Mouse (Mus musculus) intestine, postnatal 0 days (tissue): ENCODE data around the gene Cand1. TPM values are rescaled to one million over a fixed set of nuclear protein-coding genes. Genes with fewer than 3 reads are reported as not detected.

Source experiments
- ATAC-seq: fragments of 200-750 bp; cut with Nextera tagmentation; 2 replicates; pipeline ENCODE4 v1.8.0; 2017; ENCODE audit warnings: mild to moderate bottlenecking, moderate TSS enrichment, moderate library complexity
- H3K27ac ChIP-seq: fragments of 300-500 bp; sonication (generic); 2 replicates; pipeline ENCODE4 v1.5.1; 2014; ENCODE audit warnings: mild to moderate bottlenecking, low read depth, low read length, moderate library complexity
- H3K27me3 ChIP-seq: fragments of 300-500 bp; sonication (generic); replicated peaks from 2 replicates; pipeline ENCODE4 v1.6.1; 2014; ENCODE audit warnings: low read length, mixed read lengths; ENCODE audit not compliant: control insufficient read depth, insufficient read depth
- H3K36me3 ChIP-seq: fragments of 300-500 bp; sonication (generic); 2 replicates; pipeline ENCODE4 v1.6.1; 2014; ENCODE audit warnings: mild to moderate bottlenecking, moderate library complexity; ENCODE audit not compliant: control insufficient read depth, insufficient read depth
- H3K4me1 ChIP-seq: fragments of 300-500 bp; sonication (generic); replicated peaks from 2 replicates; pipeline ENCODE4 v1.6.1; 2014; ENCODE audit warnings: antibody characterized with exemption, low read length, mixed read lengths; ENCODE audit not compliant: control insufficient read depth, insufficient read depth
- H3K4me2 ChIP-seq: fragments of 300-500 bp; sonication (generic); replicated peaks from 2 replicates; pipeline ENCODE4 v1.6.1; 2014; ENCODE audit warnings: low read depth, mild to moderate bottlenecking, moderate library complexity
- H3K4me3 ChIP-seq: fragments of 300-500 bp; sonication (generic); 2 replicates; pipeline ENCODE4 v1.5.1; 2014; ENCODE audit warnings: low read depth, low read length
- H3K9ac ChIP-seq: fragments of 300-500 bp; sonication (generic); 2 replicates; pipeline ENCODE4 v1.6.1; 2014; ENCODE audit warnings: mild to moderate bottlenecking, low read depth, low read length
- H3K9me3 ChIP-seq: fragments of 300-500 bp; sonication (generic); 2 replicates; pipeline ENCODE4 v1.6.1; 2016; ENCODE audit warnings: mixed run types; ENCODE audit not compliant: control insufficient read depth
- CTCF ChIP-seq: sonication (generic); IDR thresholded peaks from 2 replicates; pipeline ENCODE4 v1.5.1; 2016; ENCODE audit warnings: low read depth, mild to moderate bottlenecking, control low read depth, antibody characterized with exemption, moderate library complexity
- WGBS: fragments of 180-500 bp; shearing (Covaris S2); extraction: QIAGEN DNeasy Blood & Tissue Kit; methylation state at CpG from one replicate; pipeline ENCODE4 v1.1.7; 2014; 5-methylcytosine and 5-hydroxymethylcytosine counted together
- polyA plus RNA-seq: library from polyadenylated mRNA; unstranded; fragments of >200 nt; fragmentation: Nextera tagmentation; extraction: Ambion mirVana; gene quantifications from 2 replicates; pipeline ENCODE4 v1.2.1, GENCODE M21; 2015

The Cand1 gene
- polyA plus RNA-seq, 1 experiment from 2014 or later = 13.6 TPM

GRCm38 (mm10) chr10:119204334-119204946 lies 35.4 kb downstream of the Cand1 start:
- Histone ChIP-seq H3K27ac (peak overlapping the region; percentile 54), H3K4me1 (no peaks in the 10 kb centered on the region), H3K27me3 (no peaks in the 10 kb centered on the region), H3K9ac (no peak overlapping the region), H3K4me3 (no peak overlapping the region), H3K9me3 (no peaks in the 10 kb centered on the region), H3K4me2 (no peak overlapping the region), H3K36me3 (peaks cover 53% of the 10 kb centered on the region)
- peak; percentile 31 for ATAC-seq
- TF ChIP-seq CTCF = 0 out of 2 replicates have a peak, but pooled peaks have one; percentile 16
- WGBS = 56% methylated on average over 12 of the region's 12 CpGs

GRCm38 (mm10) chr10:119199864-119200263 lies 40.0 kb downstream of the Cand1 start:
- Histone ChIP-seq H3K27ac (no peak overlapping the region), H3K4me1 (no peaks in the 10 kb centered on the region), H3K9ac (no peak overlapping the region), H3K4me3 (no peak overlapping the region), H3K27me3 (no peaks in the 10 kb centered on the region), H3K36me3 (peaks cover 29% of the 10 kb centered on the region), H3K9me3 (no peaks in the 10 kb centered on the region), H3K4me2 (no peak overlapping the region)
- no peak for ATAC-seq
- 71% methylated on average over 5 of the region's 5 CpGs for WGBS
- TF ChIP-seq CTCF = no peak

GRCm38 (mm10) chr10:119198186-119198880 lies 41.5 kb downstream of the Cand1 start:
- no peak overlapping the region for H3K4me3 ChIP-seq
- no peaks in the 10 kb centered on the region for H3K4me1 ChIP-seq
- no peak overlapping the region for H3K4me2 ChIP-seq
- H3K36me3 ChIP-seq = peaks cover 23% of the 10 kb centered on the region
- H3K9ac ChIP-seq = no peak overlapping the region
- no peak overlapping the region for H3K27ac ChIP-seq
- 91% methylated on average over 9 of the region's 9 CpGs for WGBS
- H3K9me3 ChIP-seq = no peaks in the 10 kb centered on the region
- TF ChIP-seq CTCF = no peak
- ATAC-seq = no peak
- no peaks in the 10 kb centered on the region for H3K27me3 ChIP-seq

DNA sequence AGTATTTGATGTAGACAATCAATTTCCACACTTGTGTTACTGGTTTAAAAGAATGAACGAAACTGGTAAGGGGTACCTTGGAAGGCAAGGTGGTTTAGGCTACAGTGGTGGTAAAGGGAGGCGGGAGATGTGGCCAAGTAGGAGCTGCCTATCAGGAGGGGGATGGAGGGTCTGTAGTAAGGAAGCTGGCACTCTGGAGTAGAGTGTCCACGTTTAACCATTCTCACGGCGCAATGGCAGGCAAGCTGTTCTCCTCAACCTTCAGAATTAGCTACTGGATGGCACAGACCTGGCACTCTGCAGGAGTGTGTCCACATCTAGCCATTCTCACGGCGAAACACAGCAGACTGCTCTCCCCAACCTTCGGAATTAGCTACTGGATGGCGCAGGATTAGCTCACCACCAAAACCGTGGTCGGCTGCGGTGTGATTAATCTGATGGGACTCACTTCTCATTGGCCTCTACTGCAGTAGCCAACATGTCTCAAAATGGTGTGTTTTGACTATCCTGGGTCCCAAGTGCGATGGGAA lies 42.2 kb downstream of the Cand1 start:
- H3K9me3 ChIP-seq = no peaks in the 10 kb centered on the region
- peaks cover 19% of the 10 kb centered on the region for H3K36me3 ChIP-seq
- no peaks in the 10 kb centered on the region for H3K27me3 ChIP-seq
- no peak for TF ChIP-seq CTCF
- no peak overlapping the region for H3K4me3 ChIP-seq
- H3K9ac ChIP-seq = no peak overlapping the region
- ATAC-seq = no peak
- H3K4me2 ChIP-seq = no peak overlapping the region
- H3K4me1 ChIP-seq = peaks cover 2% of the 10 kb centered on the region; the same call in 1 of the 2 replicates
- H3K27ac ChIP-seq = no peak overlapping the region
- 92% methylated on average over 13 of the region's 13 CpGs for WGBS

DNA sequence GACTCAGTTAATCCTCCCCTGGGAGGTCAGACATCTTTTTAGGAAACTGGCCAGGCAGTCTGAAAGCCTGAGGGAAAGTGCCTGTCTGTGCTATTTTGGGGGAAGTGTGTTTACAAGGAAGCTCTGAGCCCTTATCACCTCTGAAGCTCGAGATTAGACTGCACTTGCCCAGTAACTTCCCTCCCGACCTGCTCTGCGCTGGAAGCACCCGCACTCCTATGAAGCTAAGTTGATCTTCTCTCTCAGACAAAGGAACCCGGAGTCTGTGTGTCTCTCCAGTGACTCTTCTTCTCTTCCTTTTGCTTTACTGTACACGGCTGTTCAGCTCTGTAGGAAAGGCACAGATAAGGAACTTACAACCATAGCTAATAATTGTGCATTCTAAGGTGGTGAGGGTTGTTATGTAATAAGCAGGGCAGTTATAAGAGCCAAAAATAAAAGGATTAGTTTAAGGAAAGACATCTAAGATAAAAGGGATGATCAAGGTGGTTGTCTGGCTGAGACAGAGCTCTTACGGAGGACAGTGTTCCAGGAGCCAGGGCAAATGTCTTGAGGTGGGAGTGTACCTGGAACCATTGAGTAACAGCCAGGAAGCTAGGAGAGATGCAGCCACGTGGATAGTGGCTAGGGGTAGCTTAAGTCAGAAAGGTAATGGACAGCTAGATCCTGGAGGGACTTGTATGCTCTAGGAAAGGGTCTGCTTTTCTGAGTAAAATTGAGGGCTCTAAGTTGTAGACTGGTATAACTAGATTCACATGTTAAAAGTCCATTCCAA lies 47.1 kb downstream of the Cand1 start:
- Histone ChIP-seq H3K9me3 (no peaks in the 10 kb centered on the region), H3K27me3 (no peaks in the 10 kb centered on the region), H3K4me1 (peaks cover 6% of the 10 kb centered on the region; the same call in 1 of the 2 replicates), H3K27ac (no peak overlapping the region; the same call in 1 of the 2 replicates), H3K9ac (no peak overlapping the region), H3K4me2 (no peak overlapping the region), H3K36me3 (no peaks in the 10 kb centered on the region; the same call in 1 of the 2 replicates), H3K4me3 (no peak overlapping the region)
- TF ChIP-seq CTCF = no peak
- ATAC-seq = no peak
- WGBS = 25% methylated on average over 8 of the region's 8 CpGs

GRCm38 (mm10) chr10:119187720-119188119 lies 52.1 kb downstream of the Cand1 start:
- no peaks in the 10 kb centered on the region for H3K36me3 ChIP-seq
- H3K27ac ChIP-seq = no peak overlapping the region
- 72% methylated on average over 4 of the region's 4 CpGs for WGBS
- no peak overlapping the region for H3K4me3 ChIP-seq
- no peaks in the 10 kb centered on the region for H3K9me3 ChIP-seq
- no peaks in the 10 kb centered on the region for H3K27me3 ChIP-seq
- no peak overlapping the region for H3K9ac ChIP-seq
- no peak overlapping the region for H3K4me2 ChIP-seq
- ATAC-seq = no peak
- no peak for TF ChIP-seq CTCF
- peaks cover 4% of the 10 kb centered on the region; the same call in 1 of the 2 replicates for H3K4me1 ChIP-seq
